Comparison of ENCODE assay signal across 11 mouse cellular contexts in genomic region chr4:134750263-134750662, GRCm38 (mm10). TPM values are rescaled to one million over a fixed set of nuclear protein-coding genes. Genes with fewer than 3 reads are reported as not detected.
DNase-seq lines count a peak whose midpoint lies in the region; ATAC-seq and TF ChIP-seq lines count a peak whose summit lies in the region.
"Had no signal": no experiment of that assay in that cellular context is flagged by ENCODE, and none has a peak within 500 bp of the region (broad histone marks: within the 10 kb centered on the region; RNA-seq: fewer than 3 reads in every experiment).

No protein-coding gene starts in this region.

- peaks cover 28% of the 10 kb centered on the region for H3K4me1 ChIP-seq in forebrain, embryonic 12.5 days
- peaks cover 45% of the 10 kb centered on the region for H3K4me1 ChIP-seq in forebrain, embryonic 10.5 days
- H3K4me1 ChIP-seq in thymus, adult 2 months (replicated peaks; ENCODE audit: control insufficient read depth, insufficient read depth, low read length) = peaks cover 63% of the 10 kb centered on the region
- H3K4me1 ChIP-seq in kidney, adult 2 months (ENCODE audit: control insufficient read depth, insufficient read depth, low read length) = no peaks in the 10 kb centered on the region

- no peak overlapping the region for H3K9ac ChIP-seq in forebrain, embryonic 12.5 days
- H3K9ac ChIP-seq: midbrain, embryonic 13.5 days had no signal

- 87% methylated on average over 5 of the region's 5 CpGs for WGBS in forebrain, embryonic 12.5 days
- WGBS in forebrain, embryonic 10.5 days = 94% methylated on average over 5 of the region's 5 CpGs
- 4% methylated on average over 5 of the region's 5 CpGs for WGBS in thymus, adult 2 months
- 39% methylated on average over 5 of the region's 5 CpGs for WGBS in kidney, adult 2 months

- H3K9me3 ChIP-seq in forebrain, embryonic 12.5 days = no peaks in the 10 kb centered on the region
- H3K9me3 ChIP-seq in forebrain, embryonic 10.5 days = no peaks in the 10 kb centered on the region
- H3K9me3 ChIP-seq: midbrain, embryonic 13.5 days had no signal

- no peak overlapping the region for H3K4me2 ChIP-seq in forebrain, embryonic 12.5 days
- H3K4me2 ChIP-seq: midbrain, embryonic 13.5 days had no signal

- no peak overlapping the region for H3K4me3 ChIP-seq in forebrain, embryonic 12.5 days (replicated peaks)
- H3K4me3 ChIP-seq in forebrain, embryonic 10.5 days = no peak overlapping the region
- peak overlapping the region; percentile 3; the same call in 1 of the 2 replicates for H3K4me3 ChIP-seq in thymus, adult 2 months (ENCODE audit: control insufficient read depth, insufficient read depth, low read length)
- H3K4me3 ChIP-seq in kidney, adult 2 months (ENCODE audit: insufficient read depth, low read depth, low read length) = no peak overlapping the region
- H3K4me3 ChIP-seq: midbrain, embryonic 13.5 days had no signal

- no peaks in the 10 kb centered on the region for H3K27me3 ChIP-seq in forebrain, embryonic 12.5 days
- 0 out of 2 replicates have a peak, but pooled peaks cover 4% of the 10 kb centered on the region for H3K27me3 ChIP-seq in forebrain, embryonic 10.5 days (ENCODE audit: poor library complexity, severe bottlenecking)
- H3K27me3 ChIP-seq in thymus, adult 2 months (ENCODE audit: control insufficient read depth, insufficient read depth, low read length) = no peaks in the 10 kb centered on the region
- H3K27me3 ChIP-seq in kidney, adult 2 months (replicated peaks; ENCODE audit: control insufficient read depth, insufficient read depth, low read length) = no peaks in the 10 kb centered on the region
- H3K27me3 ChIP-seq: midbrain, embryonic 13.5 days had no signal

- 0 out of 2 replicates have a peak, but pooled peaks have one; percentile 3 for ATAC-seq in forebrain, embryonic 12.5 days (ENCODE audit: low FRiP score)
- peak; percentile 76 for ATAC-seq in activated CD4-positive, CD25-positive, alpha-beta regulatory T cell, adult 4 months
- ATAC-seq: intestine, embryonic 16.5 days; midbrain, embryonic 13.5 days had no signal

- no peak for TF ChIP-seq POLR2A in thymus, adult 2 months (IDR thresholded peaks at IDR 0.05; ENCODE audit: control insufficient read depth, extremely low read depth, insufficient read depth, low read length, poor library complexity)
- TF ChIP-seq POLR2A in kidney, adult 2 months (IDR thresholded peaks at IDR 0.05; ENCODE audit: low read depth, low read length) = no peak

- no peaks in the 10 kb centered on the region for H3K36me3 ChIP-seq in forebrain, embryonic 12.5 days (replicated peaks)
- peaks cover 33% of the 10 kb centered on the region for H3K36me3 ChIP-seq in forebrain, embryonic 10.5 days (replicated peaks)
- peaks cover 3% of the 10 kb centered on the region; the same call in 1 of the 2 replicates for H3K36me3 ChIP-seq in thymus, adult 2 months (ENCODE audit: control insufficient read depth, insufficient read depth, low read length)
- H3K36me3 ChIP-seq in kidney, adult 2 months (ENCODE audit: control insufficient read depth, insufficient read depth, low read length) = no peaks in the 10 kb centered on the region
- H3K36me3 ChIP-seq: midbrain, embryonic 13.5 days had no signal

- no peak; the same call in 1 of the 2 replicates for TF ChIP-seq CTCF in thymus, adult 2 months (IDR thresholded peaks at IDR 0.05; ENCODE audit: borderline replicate concordance, control insufficient read depth, extremely low read depth, insufficient read depth, low read length, poor library complexity)
- no peak for TF ChIP-seq CTCF in kidney, adult 2 months (conservative IDR thresholded peaks at IDR 0.05; ENCODE audit: insufficient read depth, insufficient read length, low read depth, low read length)

- no peak for DNase-seq in forebrain, embryonic 10.5 days (ENCODE audit: extremely low spot score, low spot score)
- peak; percentile 35 for DNase-seq in lung, postnatal 10 days
- peak; percentile 76 for DNase-seq in thymus, adult 2 months
- no peak for DNase-seq in layer of hippocampus, postnatal 25 days (ENCODE audit: extremely low spot score in 1 of 2, low spot score in 1 of 2)
- no peak for DNase-seq in embryo, embryonic 9.5 days (ENCODE audit: extremely low spot score)
- DNase-seq in kidney, adult 2 months = no peak
- DNase-seq: cerebellum, adult 2 months had no signal

- H3K27ac ChIP-seq in forebrain, embryonic 12.5 days = no peak overlapping the region
- no peak overlapping the region for H3K27ac ChIP-seq in forebrain, embryonic 10.5 days
- H3K27ac ChIP-seq in thymus, adult 2 months (ENCODE audit: control insufficient read depth, insufficient read depth, low read length) = peak overlapping the region; percentile 81
- H3K27ac ChIP-seq in kidney, adult 2 months (ENCODE audit: insufficient read depth, low read depth, low read length) = no peak overlapping the region
- H3K27ac ChIP-seq: midbrain, embryonic 13.5 days had no signal

RNA-seq across cellular contexts. Expression of gene Ldlrap1, which starts 17.6 kb away (rescaled TPM):
- polyA plus RNA-seq in forebrain, embryonic 12.5 days (2016; fragmentation: Nextera tagmentation; extraction: Ambion mirVana) = 5.1 and 5.9 TPM in 2 replicates
- 9.6 and 11.8 TPM in 2 replicates for polyA plus RNA-seq in forebrain, embryonic 10.5 days (2016; fragmentation: Nextera tagmentation; extraction: Ambion mirVana)
- polyA plus RNA-seq in activated CD4-positive, CD25-positive, alpha-beta regulatory T cell, adult 4 months (2017; shearing (Covaris generic)) = 10 to 100 TPM; 21.3 to 25.2 TPM
- 25.3 and 26.0 TPM in 2 replicates for polyA plus RNA-seq in thymus, adult 2 months (2012; rRNA removed)
- total RNA-seq in layer of hippocampus, postnatal 25 days (2021) = 1 to 10 TPM; 2.7 to 3.7 TPM
- 21.8 and 22.0 TPM in 2 replicates for polyA plus RNA-seq in kidney, adult 2 months (2012; rRNA removed)

RNA-seq across cellular contexts. Expression of gene Man1c1, which starts 46.2 kb away (rescaled TPM):
- polyA plus RNA-seq in forebrain, embryonic 12.5 days (2016; fragmentation: Nextera tagmentation; extraction: Ambion mirVana) = 3.5 and 4.0 TPM in 2 replicates
- polyA plus RNA-seq in forebrain, embryonic 10.5 days (2016; fragmentation: Nextera tagmentation; extraction: Ambion mirVana) = 2.3 and 2.8 TPM in 2 replicates
- polyA plus RNA-seq in activated CD4-positive, CD25-positive, alpha-beta regulatory T cell, adult 4 months (2017; shearing (Covaris generic)) = 1 to 10 TPM; 1.0 to 1.9 TPM
- 4.4 and 5.5 TPM in 2 replicates for polyA plus RNA-seq in thymus, adult 2 months (2012; rRNA removed)
- 10 to 100 TPM; 20.9 to 22.3 TPM for total RNA-seq in layer of hippocampus, postnatal 25 days (2021)
- 4.6 and 4.7 TPM in 2 replicates for polyA plus RNA-seq in kidney, adult 2 months (2012; rRNA removed)

Comparison
In these comparisons a context has a peak if more than half of its experiments do, and no peak if none do; other contexts are left out.
1. DNase-seq: peak in lung, postnatal 10 days (single experiment) and thymus, adult 2 months (single experiment); none in forebrain, embryonic 10.5 days (single experiment), layer of hippocampus, postnatal 25 days (0 of 2), embryo, embryonic 9.5 days (single experiment) and kidney, adult 2 months (single experiment).